In the genomic region with DNA sequence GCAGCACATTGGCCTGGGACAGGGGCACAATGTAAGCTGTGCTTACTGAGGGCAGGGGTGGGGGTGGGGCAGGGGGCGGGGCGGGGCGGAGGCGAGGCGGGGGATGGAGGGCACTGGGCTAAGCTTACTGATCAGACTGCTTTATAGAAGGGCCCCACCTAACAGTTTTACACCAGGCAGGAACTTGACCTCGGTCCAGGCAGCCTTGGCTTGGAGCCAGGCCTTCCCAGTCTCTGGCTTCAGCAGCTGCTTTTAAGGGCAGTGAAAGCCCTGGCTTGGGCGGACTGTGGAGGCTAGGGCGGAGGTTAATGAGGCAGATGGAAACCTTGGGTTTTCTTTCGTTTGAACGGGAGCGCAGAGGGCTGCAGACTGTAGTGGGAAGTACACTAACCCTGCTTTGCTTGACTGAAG, we compare ENCODE assay signal across 7 mouse cellular contexts. TPM values are rescaled to one million over a fixed set of nuclear protein-coding genes. Genes with fewer than 3 reads are reported as not detected.
DNase-seq lines count a peak whose midpoint lies in the region; ATAC-seq lines count a peak whose summit lies in the region.

No protein-coding gene starts in this region.

- no peaks in the 10 kb centered on the region for H3K9me3 ChIP-seq in forebrain, embryonic 12.5 days
- no peaks in the 10 kb centered on the region for H3K9me3 ChIP-seq in stomach, embryonic 15.5 days

- H3K9ac ChIP-seq in forebrain, embryonic 12.5 days = no peak overlapping the region
- H3K9ac ChIP-seq in stomach, embryonic 15.5 days = no peak overlapping the region

- WGBS in forebrain, embryonic 12.5 days = under 1% methylated on average over 9 of the region's 11 CpGs
- WGBS in stomach, embryonic 15.5 days = 6% methylated on average over 11 of the region's 11 CpGs

- peaks cover 24% of the 10 kb centered on the region for H3K4me1 ChIP-seq in forebrain, embryonic 12.5 days
- peaks cover 19% of the 10 kb centered on the region for H3K4me1 ChIP-seq in stomach, embryonic 15.5 days

- H3K4me3 ChIP-seq in forebrain, embryonic 12.5 days (replicated peaks) = no peak overlapping the region
- H3K4me3 ChIP-seq in stomach, embryonic 15.5 days (replicated peaks) = no peak overlapping the region

- H3K27me3 ChIP-seq in forebrain, embryonic 12.5 days = peaks cover 28% of the 10 kb centered on the region
- no peaks in the 10 kb centered on the region; the same call in 1 of the 2 replicates for H3K27me3 ChIP-seq in stomach, embryonic 15.5 days (replicated peaks)

- intact Hi-C loops in heart, postnatal 10 days (cut with DNase I) = no loop called here

- ATAC-seq in forebrain, embryonic 12.5 days (ENCODE audit: low FRiP score) = peak; percentile 78
- ATAC-seq in stomach, embryonic 15.5 days (ENCODE audit: insufficient read depth, low FRiP score, low read depth) = peak; percentile 88

- H3K4me2 ChIP-seq in forebrain, embryonic 12.5 days = peak overlapping the region; percentile 35
- peak overlapping the region; percentile 30 for H3K4me2 ChIP-seq in stomach, embryonic 15.5 days

- peak; percentile 92 to 94 for DNase-seq in adrenal gland, postnatal 36 days
- DNase-seq in heart, postnatal 10 days = peak; percentile 92 to 93
- DNase-seq in kidney, postnatal 25 days = peak; percentile 96 to 97
- DNase-seq in lung, postnatal 36 days = peak; percentile 93
- DNase-seq in spleen, postnatal 4 days (ENCODE audit: low spot score in 2 of 2) = no peak

- no peak overlapping the region for H3K27ac ChIP-seq in forebrain, embryonic 12.5 days
- peak overlapping the region; percentile 40; the same call in 1 of the 2 replicates for H3K27ac ChIP-seq in stomach, embryonic 15.5 days

- no peaks in the 10 kb centered on the region for H3K36me3 ChIP-seq in forebrain, embryonic 12.5 days (replicated peaks)
- H3K36me3 ChIP-seq in stomach, embryonic 15.5 days = no peaks in the 10 kb centered on the region

RNA-seq across cellular contexts. Expression of gene Casc1, which starts 37.0 kb away (rescaled TPM):
- under 1 TPM; 0.33 to 0.63 TPM for total RNA-seq in adrenal gland, postnatal 36 days (2021)
- polyA plus RNA-seq in forebrain, embryonic 12.5 days (2016; fragmentation: Nextera tagmentation; extraction: Ambion mirVana) = 0.82 and 0.89 TPM in 2 replicates
- total RNA-seq in heart, postnatal 10 days (2021) = under 1 TPM; 0.40 to 0.77 TPM
- polyA plus RNA-seq in stomach, embryonic 15.5 days (2015; fragmentation: Nextera tagmentation; extraction: Ambion mirVana) = 0.19 and 0.49 TPM in 2 replicates

RNA-seq across cellular contexts. Expression of gene Etfrf1, which starts 37.1 kb away (rescaled TPM):
- total RNA-seq in adrenal gland, postnatal 36 days (2021) = 100 to 1,000 TPM in 1 of 2 experiments, 10 to 100 TPM in 1; 87.3 to 144 TPM
- polyA plus RNA-seq in forebrain, embryonic 12.5 days (2016; fragmentation: Nextera tagmentation; extraction: Ambion mirVana) = 33.8 and 34.0 TPM in 2 replicates
- 10 to 100 TPM; 84.5 to 98.7 TPM for total RNA-seq in heart, postnatal 10 days (2021)
- 36.1 and 36.6 TPM in 2 replicates for polyA plus RNA-seq in stomach, embryonic 15.5 days (2015; fragmentation: Nextera tagmentation; extraction: Ambion mirVana)

RNA-seq across cellular contexts. Expression of gene Lrmp, which starts 58.3 kb away (rescaled TPM):
- total RNA-seq in adrenal gland, postnatal 36 days (2021) = 1 to 10 TPM; 1.9 to 2.2 TPM
- polyA plus RNA-seq in forebrain, embryonic 12.5 days (2016; fragmentation: Nextera tagmentation; extraction: Ambion mirVana) = 0.88 and 1.0 TPM in 2 replicates
- 1 to 10 TPM; 1.7 to 2.1 TPM for total RNA-seq in heart, postnatal 10 days (2021)
- polyA plus RNA-seq in stomach, embryonic 15.5 days (2015; fragmentation: Nextera tagmentation; extraction: Ambion mirVana) = 14.3 and 18.7 TPM in 2 replicates

Comparison
In these comparisons a context has a peak if more than half of its experiments do, and no peak if none do; other contexts are left out.
1. DNase-seq: peak in adrenal gland, postnatal 36 days (2 of 2), heart, postnatal 10 days (2 of 2), kidney, postnatal 25 days (2 of 2) and lung, postnatal 36 days (single experiment); none in spleen, postnatal 4 days (0 of 2).